19 mouse cellular contexts compared by ENCODE assay signal in genomic region chr13:12038676-12039075, GRCm38 (mm10).
A peak's percentile ranks its signal among the peaks of the same experiment; 100 is the strongest.
DNase-seq lines count a peak whose midpoint lies in the region; ATAC-seq lines count a peak whose summit lies in the region.
"Had no signal": no experiment of that assay in that cellular context is flagged by ENCODE, and none has a peak within 500 bp of the region (broad histone marks: within the 10 kb centered on the region; RNA-seq: fewer than 3 reads in every experiment).

No protein-coding gene starts in this region.

- ATAC-seq in heart, embryonic 12.5 days (ENCODE audit: insufficient number of reproducible peaks, low FRiP score) = no peak
- ATAC-seq in liver, embryonic 16.5 days (ENCODE audit: low read depth) = 0 out of 2 replicates have a peak, but pooled peaks have one; percentile 30
- ATAC-seq in liver, embryonic 11.5 days (replicated peaks; ENCODE audit: low FRiP score) = no peak
- ATAC-seq in megakaryocyte, adult 5-6 weeks (ENCODE audit: poor library complexity, severe bottlenecking) = peak; percentile 92
- ATAC-seq: forebrain, embryonic 15.5 days; intestine, embryonic 15.5 days; midbrain, embryonic 13.5 days had no signal

- H3K4me3 ChIP-seq in heart, embryonic 12.5 days = no peak overlapping the region
- H3K4me3 ChIP-seq in liver, embryonic 16.5 days (ENCODE audit: low read depth, low read length) = no peak overlapping the region
- H3K4me3 ChIP-seq in liver, embryonic 11.5 days (ENCODE audit: low read depth, low read length) = no peak overlapping the region
- H3K4me3 ChIP-seq: embryonic facial prominence, embryonic 12.5 days; forebrain, embryonic 15.5 days; hindbrain, embryonic 15.5 days; intestine, embryonic 15.5 days; limb, embryonic 10.5 days; midbrain, embryonic 13.5 days; neural tube, embryonic 12.5 days had no signal

- H3K9ac ChIP-seq in heart, embryonic 12.5 days = peak overlapping the region; percentile 39; the same call in 1 of the 2 replicates
- no peak overlapping the region for H3K9ac ChIP-seq in liver, embryonic 16.5 days (ENCODE audit: low read depth, low read length)
- H3K9ac ChIP-seq in liver, embryonic 11.5 days (ENCODE audit: low read depth, low read length) = no peak overlapping the region
- H3K9ac ChIP-seq: embryonic facial prominence, embryonic 12.5 days; forebrain, embryonic 15.5 days; hindbrain, embryonic 15.5 days; intestine, embryonic 15.5 days; midbrain, embryonic 13.5 days; neural tube, embryonic 12.5 days had no signal

- H3K36me3 ChIP-seq in heart, embryonic 12.5 days = no peaks in the 10 kb centered on the region
- no peaks in the 10 kb centered on the region for H3K36me3 ChIP-seq in liver, embryonic 16.5 days (ENCODE audit: control insufficient read depth, insufficient read depth)
- no peaks in the 10 kb centered on the region for H3K36me3 ChIP-seq in liver, embryonic 11.5 days (ENCODE audit: control insufficient read depth, insufficient read depth, low read length)
- H3K36me3 ChIP-seq: embryonic facial prominence, embryonic 12.5 days; forebrain, embryonic 15.5 days; hindbrain, embryonic 15.5 days; intestine, embryonic 15.5 days; limb, embryonic 10.5 days; midbrain, embryonic 13.5 days; neural tube, embryonic 12.5 days had no signal

- WGBS in heart, embryonic 12.5 days = 73% methylated on average over 4 of the region's 4 CpGs
- WGBS in liver, embryonic 16.5 days (ENCODE audit: insufficient replicate concordance) = 61% methylated on average over 4 of the region's 4 CpGs
- WGBS in liver, embryonic 11.5 days = 69% methylated on average over 4 of the region's 4 CpGs

- H3K4me2 ChIP-seq in heart, embryonic 12.5 days = peak overlapping the region; percentile 38; the same call in 1 of the 2 replicates
- H3K4me2 ChIP-seq in liver, embryonic 16.5 days (ENCODE audit: low read depth, low read length) = no peak overlapping the region
- H3K4me2 ChIP-seq in liver, embryonic 11.5 days = no peak overlapping the region
- H3K4me2 ChIP-seq: embryonic facial prominence, embryonic 12.5 days; forebrain, embryonic 15.5 days; hindbrain, embryonic 15.5 days; intestine, embryonic 15.5 days; midbrain, embryonic 13.5 days; neural tube, embryonic 12.5 days had no signal

- peaks cover 77% of the 10 kb centered on the region for H3K4me1 ChIP-seq in heart, embryonic 12.5 days (replicated peaks)
- H3K4me1 ChIP-seq in liver, embryonic 16.5 days (ENCODE audit: control insufficient read depth, low read depth, low read length) = no peaks in the 10 kb centered on the region
- H3K4me1 ChIP-seq in liver, embryonic 11.5 days (replicated peaks; ENCODE audit: control insufficient read depth, insufficient read depth, low read length) = no peaks in the 10 kb centered on the region
- H3K4me1 ChIP-seq: embryonic facial prominence, embryonic 12.5 days; forebrain, embryonic 15.5 days; hindbrain, embryonic 15.5 days; midbrain, embryonic 13.5 days; neural tube, embryonic 12.5 days had no signal

- H3K9me3 ChIP-seq in heart, embryonic 12.5 days (replicated peaks) = no peaks in the 10 kb centered on the region
- H3K9me3 ChIP-seq in liver, embryonic 16.5 days (replicated peaks; ENCODE audit: control insufficient read depth, low read length) = no peaks in the 10 kb centered on the region
- no peaks in the 10 kb centered on the region for H3K9me3 ChIP-seq in liver, embryonic 11.5 days (ENCODE audit: control insufficient read depth, low read length)
- H3K9me3 ChIP-seq: embryonic facial prominence, embryonic 12.5 days; forebrain, embryonic 15.5 days; hindbrain, embryonic 15.5 days; intestine, embryonic 15.5 days; limb, embryonic 10.5 days; midbrain, embryonic 13.5 days; neural tube, embryonic 12.5 days had no signal

- peak overlapping the region; percentile 92 for H3K27ac ChIP-seq in heart, embryonic 12.5 days (ENCODE audit: poor library complexity, severe bottlenecking)
- no peak overlapping the region for H3K27ac ChIP-seq in liver, embryonic 16.5 days (ENCODE audit: low read length)
- H3K27ac ChIP-seq in liver, embryonic 11.5 days (ENCODE audit: low read depth, low read length) = no peak overlapping the region
- H3K27ac ChIP-seq: embryonic facial prominence, embryonic 12.5 days; forebrain, embryonic 15.5 days; hindbrain, embryonic 15.5 days; intestine, embryonic 15.5 days; limb, embryonic 10.5 days; midbrain, embryonic 13.5 days; neural tube, embryonic 12.5 days had no signal

- no peaks in the 10 kb centered on the region for H3K27me3 ChIP-seq in heart, embryonic 12.5 days (replicated peaks)
- H3K27me3 ChIP-seq in liver, embryonic 16.5 days (ENCODE audit: control insufficient read depth, insufficient read depth, low read depth, low read length) = no peaks in the 10 kb centered on the region
- no peaks in the 10 kb centered on the region for H3K27me3 ChIP-seq in liver, embryonic 11.5 days (replicated peaks; ENCODE audit: control insufficient read depth, insufficient read depth, low read length)
- H3K27me3 ChIP-seq: embryonic facial prominence, embryonic 12.5 days; forebrain, embryonic 15.5 days; hindbrain, embryonic 15.5 days; intestine, embryonic 15.5 days; midbrain, embryonic 13.5 days; neural tube, embryonic 12.5 days had no signal

- DNase-seq in heart, adult 18-20 months = no peak
- DNase-seq in liver, embryonic 11.5 days (ENCODE audit: low spot score) = no peak
- peak; percentile 37 to 61 for DNase-seq in adrenal gland, postnatal 36 days
- no peak for DNase-seq in kidney, postnatal 36 days
- DNase-seq: cerebellum, adult 9-10 months; gastrocnemius, postnatal 14 days; kidney, adult 9 months; kidney, postnatal 25 days; right cerebral cortex, adult 18-20 months had no signal

Comparison
In these comparisons a context has a peak if more than half of its experiments do, and no peak if none do; other contexts are left out.
1. ATAC-seq: peak in liver, embryonic 16.5 days (single experiment) and megakaryocyte, adult 5-6 weeks (single experiment); none in heart, embryonic 12.5 days (single experiment) and liver, embryonic 11.5 days (single experiment).
2. DNase-seq: peak in adrenal gland, postnatal 36 days (2 of 2); none in heart, adult 18-20 months (0 of 2), liver, embryonic 11.5 days (single experiment) and kidney, postnatal 36 days (0 of 2).